Mouse (Mus musculus): ENCODE results near the gene Pth2.

DNA sequence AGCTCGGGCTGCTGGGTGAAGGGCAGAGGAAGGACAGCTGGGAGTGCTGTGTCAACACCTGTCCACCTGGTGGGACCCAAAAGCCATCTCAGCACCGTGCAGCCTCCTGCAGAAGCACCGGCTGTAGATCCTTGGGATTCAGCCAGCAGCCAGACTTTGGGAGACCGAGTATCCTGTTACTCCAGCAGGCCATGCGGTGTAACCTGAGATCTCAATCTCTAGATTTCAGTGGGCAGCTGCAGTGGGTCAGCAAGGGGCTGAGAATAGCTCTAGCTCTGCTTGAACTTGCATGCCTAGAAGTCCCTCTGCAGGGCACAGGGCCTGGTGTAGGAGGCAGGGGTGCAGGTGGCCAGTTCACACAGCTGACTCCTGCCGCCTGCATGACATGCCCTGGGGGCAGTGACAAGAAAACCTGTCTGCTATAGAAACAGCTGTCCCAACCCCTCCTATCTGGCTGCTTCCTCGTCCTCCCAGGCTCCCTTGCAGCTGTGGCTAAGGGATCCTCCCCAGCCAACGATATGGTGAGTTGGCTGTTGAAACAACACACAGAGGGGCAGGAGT lies 11.1 kb downstream of the Pth2 start:
- TF ChIP-seq MYB (IDR thresholded peaks at IDR 0.05; ENCODE audit: low read depth, low read length) (no peak), CTCF (IDR thresholded peaks at IDR 0.05 in 2 of 3, conservative IDR thresholded peaks at IDR 0.05 in 1 of 3; ENCODE audit: control insufficient read depth in 1 of 3, insufficient read depth in 1 of 3, low read depth in 2 of 3, low read length in 3 of 3, poor library complexity in 1 of 3, severe bottlenecking in 1 of 3) (no peak), MYC (IDR thresholded peaks at IDR 0.05; ENCODE audit: low read depth, low read length) (no peak), POLR2A (IDR thresholded peaks at IDR 0.05; ENCODE audit: control insufficient read depth in 1 of 2, insufficient read depth in 1 of 2, low read depth in 1 of 2, low read length in 2 of 2, poor library complexity in 1 of 2) (no peak), ELF1 (IDR thresholded peaks at IDR 0.05; ENCODE audit: low read depth, low read length) (no peak), SIN3A (IDR thresholded peaks at IDR 0.05; ENCODE audit: low read length) (no peak), ZNF384 (IDR thresholded peaks at IDR 0.05; ENCODE audit: low read depth, low read length) (no peak), KAT2A (conservative IDR thresholded peaks at IDR 0.05; ENCODE audit: low read depth, low read length) (no peak), MAZ (IDR thresholded peaks at IDR 0.05; ENCODE audit: low read depth, low read length) (no peak), USF1 (IDR thresholded peaks at IDR 0.05; ENCODE audit: low read depth, low read length) (no peak)

Measured in MEL (cell line).